In the genomic region with DNA sequence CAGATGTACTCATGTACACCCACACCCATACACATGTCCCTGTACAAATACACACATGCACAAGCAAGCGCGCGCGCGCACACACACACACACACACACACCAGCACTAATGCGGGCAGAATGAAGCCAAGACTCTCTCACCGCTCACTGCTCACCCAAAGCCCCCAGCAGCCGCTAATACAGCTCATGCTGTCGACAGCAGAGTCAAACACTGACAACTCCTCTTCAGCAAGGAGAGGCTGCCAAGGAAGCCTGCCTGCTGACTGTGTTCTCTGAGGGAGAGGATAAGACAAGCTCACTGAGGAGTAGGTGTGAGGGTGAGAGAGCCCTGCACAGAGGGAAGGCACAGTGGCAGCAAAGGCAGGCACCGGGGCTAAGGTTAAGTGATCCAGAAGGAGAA, we compare ENCODE assay signal across 10 mouse cellular contexts. TPM values are rescaled to one million over a fixed set of nuclear protein-coding genes. Genes with fewer than 3 reads are reported as not detected.
DNase-seq lines count a peak whose midpoint lies in the region.
"Had no signal": no experiment of that assay in that cellular context is flagged by ENCODE, and none has a peak within 500 bp of the region (broad histone marks: within the 10 kb centered on the region; RNA-seq: fewer than 3 reads in every experiment).

No protein-coding gene starts in this region.

- intact Hi-C loops in heart, postnatal 36 days (cut with DNase I): no loop called here

- peak; percentile 18 for DNase-seq in cerebellum, adult 8-10 months
- DNase-seq in cerebellum, adult 9-11 months: no peak
- peak; percentile 26 to 28 for DNase-seq in heart, adult 9 months (ENCODE audit: low spot score in 2 of 2)
- DNase-seq in heart, postnatal 36 days: no peak
- peak; percentile 41 to 48 for DNase-seq in right cerebral cortex, adult 2 months (ENCODE audit: low spot score in 2 of 2)
- no peak for DNase-seq in right cerebral cortex, postnatal 4 days
- DNase-seq in kidney, postnatal 10 days: no peak
- no peak for DNase-seq in lung, postnatal 36 days
- DNase-seq: lung, embryonic 14.5 days; thymus, postnatal 36 days had no signal

RNA-seq across cellular contexts. Expression of a gene that starts 11.4 kb away (rescaled TPM):
- total RNA-seq in heart, postnatal 36 days (2021): 1 to 10 TPM; 2.8 to 3.3 TPM

Comparison
In these comparisons a context has a peak if more than half of its experiments do, and no peak if none do; other contexts are left out.
1. DNase-seq: peak in cerebellum, adult 8-10 months (single experiment), heart, adult 9 months (2 of 2) and right cerebral cortex, adult 2 months (2 of 2); none in cerebellum, adult 9-11 months (single experiment), heart, postnatal 36 days (0 of 2), right cerebral cortex, postnatal 4 days (single experiment), kidney, postnatal 10 days (single experiment) and lung, postnatal 36 days (single experiment).